Mouse (Mus musculus): ENCODE data around the gene Dock7. TPM values are rescaled to one million over a fixed set of nuclear protein-coding genes. Genes with fewer than 3 reads are reported as not detected.
A peak's percentile ranks its signal among the peaks of the same experiment; 100 is the strongest.

Gene Dock7
- polyA plus RNA-seq, 1 experiment: 42.5 TPM

DNA sequence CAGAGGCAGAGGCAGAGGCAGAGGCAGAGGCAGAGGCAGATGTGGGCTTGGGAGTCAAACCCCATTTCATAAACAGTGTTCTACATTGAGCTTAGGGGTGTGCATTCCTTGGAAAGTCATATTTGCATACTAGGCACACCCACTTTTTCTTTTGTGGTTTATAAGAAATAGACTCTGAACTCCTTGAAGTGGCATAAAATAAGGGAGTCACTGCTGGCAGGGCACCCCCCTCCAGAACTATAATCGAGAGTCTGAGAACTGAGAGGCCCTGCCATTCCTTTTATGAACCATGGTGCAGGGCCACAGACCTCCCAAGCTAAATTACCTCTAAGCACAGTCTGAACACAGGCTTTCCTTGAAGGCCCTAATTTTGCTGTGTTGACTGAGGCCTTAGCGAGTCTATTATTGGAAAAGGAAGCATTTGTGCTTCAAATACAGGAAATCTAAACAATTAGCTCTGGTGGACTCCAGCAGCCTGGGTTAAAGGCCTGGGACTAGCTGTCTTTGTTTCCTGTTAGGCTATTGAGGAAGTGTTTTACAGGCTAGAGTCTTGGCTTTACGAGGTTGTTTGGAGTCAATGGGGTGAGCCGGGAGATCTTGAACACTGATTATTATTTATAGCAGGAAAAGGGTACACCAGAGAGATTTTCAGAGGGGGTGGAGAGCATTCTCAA, 31.3 kb upstream of the Dock7 start:
- peak overlapping the region; percentile 77 for H3K27ac ChIP-seq (ENCODE audit: insufficient read depth, low read depth, low read length)
- no peak for TF ChIP-seq CTCF (IDR thresholded peaks at IDR 0.05; ENCODE audit: low read depth, low read length)
- no peak for TF ChIP-seq POLR2A (IDR thresholded peaks at IDR 0.05; ENCODE audit: borderline replicate concordance, low read depth, low read length)
- peaks cover 15% of the 10 kb centered on the region for H3K4me1 ChIP-seq (ENCODE audit: control insufficient read depth, insufficient read depth, low read length)
- no peak overlapping the region for H3K4me3 ChIP-seq (ENCODE audit: insufficient read depth, low read length)

DNA sequence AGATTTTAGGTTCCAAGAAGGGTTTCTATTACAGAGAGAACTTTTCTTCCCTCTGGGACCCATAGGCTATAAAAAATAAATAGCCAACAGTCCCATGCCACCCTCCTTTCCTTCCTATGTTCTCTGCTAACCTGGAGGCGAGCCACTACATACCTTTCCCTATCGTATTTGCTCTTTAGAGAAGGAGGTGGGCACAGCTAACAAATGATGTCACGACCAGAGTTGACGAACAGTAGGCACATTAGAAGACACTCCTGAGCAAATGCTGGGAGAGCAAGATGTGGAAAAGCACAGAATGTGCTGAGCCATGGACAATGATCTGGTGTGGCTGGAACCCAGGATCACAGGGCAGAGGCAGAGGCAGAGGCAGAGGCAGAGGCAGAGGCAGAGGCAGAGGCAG, 30.7 kb upstream of the Dock7 start:
- H3K27ac ChIP-seq (ENCODE audit: insufficient read depth, low read depth, low read length): peak overlapping the region; percentile 77
- no peak overlapping the region for H3K4me3 ChIP-seq (ENCODE audit: insufficient read depth, low read length)
- TF ChIP-seq POLR2A (IDR thresholded peaks at IDR 0.05; ENCODE audit: borderline replicate concordance, low read depth, low read length) (no peak), CTCF (IDR thresholded peaks at IDR 0.05; ENCODE audit: low read depth, low read length) (no peak)
- peaks cover 15% of the 10 kb centered on the region for H3K4me1 ChIP-seq (ENCODE audit: control insufficient read depth, insufficient read depth, low read length)

DNA sequence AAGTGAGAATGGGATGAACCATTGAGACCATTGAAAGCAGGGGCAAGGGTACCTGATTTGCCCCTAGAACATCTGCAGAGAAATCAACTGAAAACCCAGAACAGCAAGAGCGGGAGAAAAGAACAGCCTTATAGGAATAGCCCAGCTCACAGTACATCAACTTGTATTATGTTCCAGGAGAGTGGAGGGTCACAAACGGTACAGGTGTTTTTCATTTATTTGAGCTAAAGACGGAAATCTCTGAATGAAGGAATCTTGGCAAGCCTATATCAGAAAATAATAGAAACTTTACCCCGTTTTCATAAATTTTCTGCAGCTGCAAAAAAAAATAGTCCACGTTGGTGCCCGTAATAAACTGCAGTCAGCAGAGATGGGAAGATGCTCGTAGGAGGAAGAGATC, 22.6 kb upstream of the Dock7 start:
- Histone ChIP-seq H3K4me3 (ENCODE audit: insufficient read depth, low read length) (no peak overlapping the region), H3K27ac (ENCODE audit: insufficient read depth, low read depth, low read length) (no peak overlapping the region), H3K4me1 (ENCODE audit: control insufficient read depth, insufficient read depth, low read length) (no peaks in the 10 kb centered on the region)
- TF ChIP-seq CTCF (IDR thresholded peaks at IDR 0.05; ENCODE audit: low read depth, low read length): no peak
- TF ChIP-seq POLR2A (IDR thresholded peaks at IDR 0.05; ENCODE audit: borderline replicate concordance, low read depth, low read length): no peak

DNA sequence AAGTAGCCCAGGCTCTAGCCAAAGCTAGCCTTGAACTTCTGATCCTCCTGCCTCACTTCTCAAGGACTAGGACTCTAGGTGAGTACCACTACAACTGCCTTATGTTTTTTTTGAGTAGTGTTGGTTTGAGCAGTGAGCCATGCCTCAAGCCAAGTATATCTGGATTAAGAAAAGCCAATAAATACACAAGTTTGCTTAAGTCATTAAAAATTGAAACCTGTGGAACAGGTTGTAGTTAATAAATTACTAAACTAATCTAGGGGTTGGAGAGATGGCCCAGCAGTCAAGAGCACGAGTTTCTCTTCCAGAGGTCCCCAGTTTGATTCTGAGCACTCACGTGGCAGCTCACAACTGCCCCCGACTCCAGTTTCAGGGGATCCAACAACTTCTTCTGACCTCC, 20.9 kb upstream of the Dock7 start:
- Histone ChIP-seq H3K4me1 (ENCODE audit: control insufficient read depth, insufficient read depth, low read length) (no peaks in the 10 kb centered on the region), H3K4me3 (ENCODE audit: insufficient read depth, low read length) (no peak overlapping the region), H3K27ac (ENCODE audit: insufficient read depth, low read depth, low read length) (no peak overlapping the region)
- TF ChIP-seq CTCF (IDR thresholded peaks at IDR 0.05; ENCODE audit: low read depth, low read length) (no peak), POLR2A (IDR thresholded peaks at IDR 0.05; ENCODE audit: borderline replicate concordance, low read depth, low read length) (no peak)

DNA sequence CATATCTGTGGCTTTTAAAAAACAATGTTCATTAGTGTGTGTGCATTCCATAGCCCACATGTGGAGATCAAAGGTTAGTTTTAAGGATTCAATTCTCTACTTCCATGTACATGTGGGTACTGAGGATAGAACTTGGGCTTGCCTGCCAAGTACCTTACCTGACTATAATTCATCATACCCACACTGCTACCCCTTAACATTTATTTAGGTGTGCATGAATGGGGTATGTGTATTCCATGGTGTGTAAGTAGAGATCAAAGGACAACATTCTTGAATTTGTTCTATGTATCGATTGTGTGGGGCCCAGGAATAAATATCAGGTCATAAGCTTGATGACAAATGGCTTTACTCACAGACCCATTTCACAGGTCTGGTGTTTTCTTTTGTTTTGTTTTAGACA, 20.5 kb upstream of the Dock7 start:
- TF ChIP-seq POLR2A (IDR thresholded peaks at IDR 0.05; ENCODE audit: borderline replicate concordance, low read depth, low read length) (no peak), CTCF (IDR thresholded peaks at IDR 0.05; ENCODE audit: low read depth, low read length) (no peak)
- Histone ChIP-seq H3K4me3 (ENCODE audit: insufficient read depth, low read length) (no peak overlapping the region), H3K27ac (ENCODE audit: insufficient read depth, low read depth, low read length) (no peak overlapping the region), H3K4me1 (ENCODE audit: control insufficient read depth, insufficient read depth, low read length) (no peaks in the 10 kb centered on the region)

DNA sequence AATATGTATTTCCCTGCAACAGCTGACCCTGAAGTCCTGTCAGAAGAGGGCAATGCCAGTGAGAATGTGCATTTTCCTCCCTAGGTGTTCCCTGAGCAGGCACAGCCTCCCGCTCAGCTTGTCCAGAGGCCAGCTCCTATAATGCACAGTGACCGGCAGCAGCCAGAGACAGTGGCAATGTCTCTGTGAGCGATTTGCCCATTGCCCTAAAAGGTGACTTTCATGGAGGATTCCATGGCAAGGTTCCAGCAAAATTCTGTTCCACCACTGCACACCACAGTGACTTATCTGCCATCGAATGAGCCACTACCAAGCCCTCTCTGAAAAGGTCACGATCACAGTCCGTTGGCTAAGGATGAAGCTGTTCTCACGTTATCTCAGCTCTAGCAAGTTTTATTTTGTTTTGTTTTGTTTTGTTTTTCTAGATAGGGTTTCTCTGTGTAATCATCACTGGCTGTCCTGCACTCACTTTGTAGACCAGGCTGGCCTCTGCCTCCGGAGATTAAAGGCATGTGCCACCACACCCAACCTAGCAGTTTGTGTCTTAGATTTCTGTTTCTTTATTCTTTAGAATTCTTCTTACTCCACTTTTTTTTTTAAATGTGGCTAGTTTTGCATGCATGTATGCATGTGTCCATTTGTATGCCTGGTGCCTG, 17.4 kb upstream of the Dock7 start:
- Histone ChIP-seq H3K4me3 (ENCODE audit: insufficient read depth, low read length) (no peak overlapping the region), H3K27ac (ENCODE audit: insufficient read depth, low read depth, low read length) (no peak overlapping the region), H3K4me1 (ENCODE audit: control insufficient read depth, insufficient read depth, low read length) (no peaks in the 10 kb centered on the region)
- TF ChIP-seq CTCF (IDR thresholded peaks at IDR 0.05; ENCODE audit: low read depth, low read length): no peak

DNA sequence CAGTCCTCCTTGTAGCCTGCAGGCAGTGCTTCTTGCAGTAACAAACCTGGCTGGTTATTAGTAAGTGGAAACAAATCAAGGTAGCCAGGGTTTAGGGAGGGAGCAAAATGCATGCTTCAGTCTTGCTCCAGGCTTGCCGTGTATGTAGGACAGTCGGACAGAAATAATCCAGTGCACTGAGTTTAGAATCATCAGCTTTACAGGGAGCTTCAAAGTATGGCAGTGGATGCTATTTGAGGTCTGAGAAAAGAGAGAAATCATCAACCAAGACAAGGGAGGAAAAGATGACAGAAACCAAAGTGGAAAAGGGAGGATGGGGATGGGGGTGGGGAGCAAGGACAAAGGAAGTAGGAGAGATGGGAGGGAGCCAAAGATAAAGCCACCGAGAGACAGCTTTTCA, 13.8 kb upstream of the Dock7 start:
- Histone ChIP-seq H3K27ac (ENCODE audit: insufficient read depth, low read depth, low read length) (no peak overlapping the region), H3K4me3 (ENCODE audit: insufficient read depth, low read length) (no peak overlapping the region), H3K4me1 (ENCODE audit: control insufficient read depth, insufficient read depth, low read length) (no peaks in the 10 kb centered on the region)
- TF ChIP-seq CTCF (IDR thresholded peaks at IDR 0.05; ENCODE audit: low read depth, low read length): no peak
- TF ChIP-seq POLR2A (IDR thresholded peaks at IDR 0.05; ENCODE audit: borderline replicate concordance, low read depth, low read length): no peak

DNA sequence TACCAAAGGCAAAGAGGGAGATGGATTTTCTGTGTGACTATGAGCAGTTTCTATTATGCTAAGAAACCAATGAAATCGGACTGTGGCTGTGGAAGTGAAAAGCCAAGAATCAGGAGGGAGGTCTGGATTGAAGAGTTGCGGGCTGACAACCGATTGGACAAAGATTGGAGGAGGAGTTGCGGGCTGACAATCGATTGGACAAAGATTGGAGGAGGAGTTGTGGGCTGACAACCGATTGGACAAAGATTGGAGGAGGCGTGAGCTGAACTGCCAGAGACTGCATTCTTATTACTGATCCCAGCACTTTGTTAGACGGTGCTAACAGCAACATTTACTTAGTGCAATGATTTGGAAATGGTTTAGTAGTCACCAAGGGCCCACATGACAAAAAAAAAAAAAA, 12.6 kb upstream of the Dock7 start:
- Histone ChIP-seq H3K4me1 (ENCODE audit: control insufficient read depth, insufficient read depth, low read length) (no peaks in the 10 kb centered on the region), H3K4me3 (ENCODE audit: insufficient read depth, low read length) (no peak overlapping the region), H3K27ac (ENCODE audit: insufficient read depth, low read depth, low read length) (no peak overlapping the region)
- TF ChIP-seq CTCF (IDR thresholded peaks at IDR 0.05; ENCODE audit: low read depth, low read length): no peak
- no peak for TF ChIP-seq POLR2A (IDR thresholded peaks at IDR 0.05; ENCODE audit: borderline replicate concordance, low read depth, low read length)

DNA sequence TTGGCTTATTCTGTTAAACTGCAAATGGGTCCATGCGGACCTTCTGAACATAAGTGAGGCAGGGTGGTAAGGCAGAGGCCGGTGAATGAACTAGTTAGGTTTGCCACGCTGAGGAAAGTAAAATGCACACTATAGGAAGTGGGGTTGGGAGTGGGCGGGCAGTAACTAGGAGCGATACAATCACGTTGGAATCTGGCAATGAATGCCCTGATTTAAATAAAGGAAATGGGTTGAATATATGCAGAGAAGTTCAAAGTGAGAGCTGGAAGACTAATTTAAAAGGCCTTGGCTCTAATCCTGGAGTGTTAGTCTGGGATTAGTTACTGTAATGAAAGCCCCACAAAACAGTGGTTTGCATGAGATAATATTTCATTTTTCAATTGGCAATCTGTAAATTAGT, 12.0 kb upstream of the Dock7 start:
- no peak overlapping the region for H3K27ac ChIP-seq (ENCODE audit: insufficient read depth, low read depth, low read length)
- H3K4me3 ChIP-seq (ENCODE audit: insufficient read depth, low read length): no peak overlapping the region
- no peak for TF ChIP-seq POLR2A (IDR thresholded peaks at IDR 0.05; ENCODE audit: borderline replicate concordance, low read depth, low read length)
- no peak for TF ChIP-seq CTCF (IDR thresholded peaks at IDR 0.05; ENCODE audit: low read depth, low read length)
- no peaks in the 10 kb centered on the region for H3K4me1 ChIP-seq (ENCODE audit: control insufficient read depth, insufficient read depth, low read length)

DNA sequence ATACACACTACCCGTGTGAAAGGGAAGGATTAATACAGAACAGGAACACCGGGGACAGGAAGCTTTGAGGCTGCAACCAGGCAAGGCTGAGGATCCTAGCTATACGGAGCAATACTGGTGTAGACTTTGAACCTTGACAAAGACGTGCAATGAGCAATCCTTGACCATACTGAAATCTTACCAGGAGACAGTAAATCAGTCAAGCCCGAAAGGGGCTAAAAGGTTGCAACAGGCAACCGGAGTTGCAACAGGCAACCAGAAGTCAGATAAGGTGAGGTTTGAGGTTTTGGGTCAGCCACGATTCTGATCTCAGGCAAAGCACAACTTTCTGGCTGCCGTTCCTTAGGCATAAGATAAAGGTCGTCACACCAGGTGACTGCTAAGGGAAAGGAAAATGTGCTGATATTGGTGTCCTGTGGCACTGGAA, 10.5 kb upstream of the Dock7 start:
- TF ChIP-seq CTCF (IDR thresholded peaks at IDR 0.05; ENCODE audit: low read depth, low read length) (no peak), POLR2A (IDR thresholded peaks at IDR 0.05; ENCODE audit: borderline replicate concordance, low read depth, low read length) (no peak)
- no peak overlapping the region for H3K4me3 ChIP-seq (ENCODE audit: insufficient read depth, low read length)
- H3K27ac ChIP-seq (ENCODE audit: insufficient read depth, low read depth, low read length): no peak overlapping the region
- H3K4me1 ChIP-seq (ENCODE audit: control insufficient read depth, insufficient read depth, low read length): peaks cover 9% of the 10 kb centered on the region

Measured in bone marrow macrophage, adult 2 months (primary cell).